Mouse (Mus musculus): ENCODE measurements around the gene Mcm8. TPM values are rescaled to one million over a fixed set of nuclear protein-coding genes. Genes with fewer than 3 reads are reported as not detected.

Mcm8 gene
- polyA plus RNA-seq (2014; fragmentation: Illumina TruSeq; extraction: RNeasy Lipid Tissue Mini Kit (QIAGEN cat#74804); ENCODE audit: low read depth, low replicate concordance), result 12.1 TPM

DNA sequence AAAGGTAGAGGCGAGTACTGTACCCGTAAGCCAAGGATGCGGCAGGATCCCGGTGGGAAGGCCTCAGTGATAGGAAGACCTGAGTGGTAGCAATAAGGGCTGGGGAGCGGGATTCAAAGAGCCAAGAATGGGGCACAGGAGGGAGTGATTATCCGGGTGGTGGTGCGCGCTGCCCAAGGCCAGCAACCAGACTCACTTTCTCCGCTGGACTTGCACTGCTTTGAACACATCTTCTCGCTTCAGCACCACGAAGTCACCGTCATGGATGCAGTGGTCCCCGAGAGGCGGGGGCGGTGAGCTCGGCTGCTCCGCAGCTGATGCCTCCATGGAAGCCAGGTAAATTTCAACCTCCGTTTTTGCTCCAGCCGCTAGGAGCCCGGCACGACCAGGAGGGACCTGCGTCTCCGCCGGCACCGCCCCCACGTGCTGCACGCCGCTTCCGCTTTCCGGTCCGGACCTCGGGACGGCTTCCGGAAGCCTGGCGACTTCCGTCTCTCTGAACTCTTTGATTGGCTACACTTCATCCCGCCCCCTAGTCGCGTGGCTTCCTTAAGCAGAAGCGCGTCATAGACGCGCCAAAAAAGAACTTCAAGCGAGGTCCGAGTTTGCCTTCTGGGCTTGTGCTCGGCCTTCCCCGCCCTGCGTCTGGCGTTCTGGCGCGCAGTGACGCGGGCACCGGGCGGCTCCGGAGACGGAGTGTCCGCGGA is at the start of gene Mcm8, which contains the start of gene Trmt6:
Gene Mcm8 (plus strand): TSS at position 534 of the 707 bp plus-strand sequence.
Gene Trmt6 (minus strand): TSS at position 448 of the 707 bp plus-strand sequence.

DNA sequence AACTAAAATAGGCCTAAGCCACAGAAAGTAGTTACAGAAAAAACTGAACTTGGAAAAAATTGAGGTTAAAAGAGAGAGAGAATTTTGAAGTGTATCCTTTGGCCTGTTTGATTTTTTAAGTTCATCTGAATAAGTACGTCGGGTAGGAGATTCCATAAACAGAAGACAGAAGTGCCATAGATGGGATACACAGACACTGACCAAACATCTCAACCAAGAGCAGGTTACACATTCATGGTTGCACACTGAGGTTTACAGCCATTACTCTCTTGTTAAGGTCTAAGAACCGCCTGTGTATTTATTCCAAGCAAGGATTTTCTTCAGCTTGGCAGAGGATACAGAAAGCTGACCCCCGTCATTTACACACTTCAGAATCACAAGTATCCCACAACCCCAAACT is 35.0 kb upstream of the Mcm8 start, which contains the start of gene Chgb:
Gene Chgb (plus strand): TSS at position 301 of the 400 bp plus-strand sequence.

DNA sequence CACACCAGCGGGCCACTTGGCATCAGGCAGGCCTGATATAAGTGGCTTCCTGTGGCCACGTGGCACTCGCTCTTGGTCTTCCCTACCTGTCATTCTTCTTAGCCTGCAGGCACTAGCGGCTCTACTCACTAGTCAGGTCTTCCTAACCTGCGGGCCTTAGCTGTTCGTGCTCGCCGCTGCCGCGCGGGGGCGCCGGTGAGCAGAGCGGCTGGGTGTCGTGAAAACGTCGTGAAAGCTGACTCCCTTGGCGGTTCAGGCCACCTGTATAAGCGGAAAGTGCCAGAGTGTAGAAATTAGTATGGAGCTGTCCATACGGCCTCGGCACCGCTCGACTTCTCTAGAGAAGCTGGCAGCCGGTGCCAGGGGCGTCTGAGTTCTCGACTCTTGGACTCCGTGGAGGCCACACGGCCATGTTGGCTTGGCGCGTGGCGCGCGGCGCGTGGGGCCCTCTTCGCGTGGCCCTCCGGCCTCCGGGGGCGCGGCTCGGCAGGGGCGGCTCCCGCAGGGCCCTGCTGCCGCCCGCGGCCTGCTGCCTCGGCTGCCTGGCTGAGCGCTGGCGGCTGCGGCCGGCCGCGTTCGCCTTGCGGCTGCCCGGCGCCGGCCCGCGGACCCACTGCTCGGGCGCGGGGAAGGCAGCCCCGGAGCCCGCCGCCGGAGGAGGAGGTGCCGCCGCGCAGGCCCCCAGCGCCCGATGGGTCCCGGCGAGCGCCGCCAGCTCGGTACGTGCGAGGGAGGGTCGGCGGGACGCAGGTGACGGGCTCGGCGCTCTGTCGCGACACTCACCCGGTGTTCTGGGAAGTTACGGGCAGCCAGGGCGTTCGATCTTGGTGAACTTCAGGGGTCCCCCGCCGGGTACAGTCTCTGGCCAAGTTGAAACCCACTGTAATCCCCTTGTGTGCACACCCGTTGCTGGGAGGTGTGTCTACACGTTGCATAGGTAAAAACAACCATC is 30.7 kb downstream of the Mcm8 start, which contains the start of gene Crls1:
Gene Crls1 (plus strand): TSS at position 260 of the 952 bp plus-strand sequence.

DNA sequence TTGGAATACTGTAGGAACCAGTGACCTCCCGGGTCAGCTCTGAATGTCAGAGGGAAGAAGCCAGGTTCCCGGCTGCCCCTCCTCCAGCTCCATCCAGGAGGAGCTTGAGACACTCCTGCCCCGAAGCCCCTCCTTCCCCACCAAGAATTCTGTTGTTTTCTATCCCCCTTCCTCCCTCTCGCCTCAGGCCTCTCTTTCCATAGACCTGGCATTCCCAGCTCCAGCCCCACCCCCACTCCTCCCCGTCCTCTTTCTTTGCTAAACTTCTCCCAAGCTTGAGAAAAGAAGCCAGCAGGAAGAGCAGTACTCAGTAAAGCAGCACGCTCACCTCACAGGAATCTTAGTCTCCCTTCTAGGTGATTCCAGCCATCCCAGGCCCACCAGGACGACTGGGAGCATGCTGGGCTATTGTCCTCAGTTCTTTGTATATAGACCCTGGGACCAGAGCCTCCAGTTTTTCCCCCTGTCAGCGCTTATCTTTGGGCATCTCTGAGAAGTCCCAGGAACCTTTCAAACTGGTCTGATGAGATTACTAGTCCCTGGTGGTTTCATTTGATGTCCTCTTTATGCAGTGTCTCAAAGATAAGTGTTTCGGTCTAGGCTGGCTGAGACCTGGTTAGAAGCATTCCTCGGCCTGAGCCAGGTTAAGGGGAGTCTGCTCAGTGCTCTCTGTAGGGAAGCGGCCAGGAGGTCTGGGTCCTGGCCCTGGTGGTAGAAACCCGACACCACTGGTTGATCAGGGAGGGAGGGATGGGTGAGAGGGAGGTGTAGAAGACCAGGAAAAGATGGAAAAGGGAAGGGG is 65.1 kb downstream of the Mcm8 start, which contains the start of gene Lrrn4:
Gene Lrrn4 (minus strand): TSS at position 48 of the 802 bp plus-strand sequence.

Other genes with a start within 250 kb of the Mcm8 start
- gene Gpcpd1, start 228.4 kb upstream of the Mcm8 start, polyA plus RNA-seq (2014; fragmentation: Illumina TruSeq; extraction: RNeasy Lipid Tissue Mini Kit (QIAGEN cat#74804); ENCODE audit: low read depth, low replicate concordance), result 103 TPM
- gene Shld1, start 129.2 kb upstream of the Mcm8 start, polyA plus RNA-seq (2014; fragmentation: Illumina TruSeq; extraction: RNeasy Lipid Tissue Mini Kit (QIAGEN cat#74804); ENCODE audit: low read depth, low replicate concordance), result 1.6 TPM
- 5.7 TPM for gene Chgb, start 34.9 kb upstream of the Mcm8 start, polyA plus RNA-seq (2014; fragmentation: Illumina TruSeq; extraction: RNeasy Lipid Tissue Mini Kit (QIAGEN cat#74804); ENCODE audit: low read depth, low replicate concordance)
- gene Trmt6, start 86 bp upstream of the Mcm8 start, polyA plus RNA-seq (2014; fragmentation: Illumina TruSeq; extraction: RNeasy Lipid Tissue Mini Kit (QIAGEN cat#74804); ENCODE audit: low read depth, low replicate concordance), result 25.7 TPM
- 367 TPM for gene Crls1, start 30.5 kb downstream of the Mcm8 start, polyA plus RNA-seq (2014; fragmentation: Illumina TruSeq; extraction: RNeasy Lipid Tissue Mini Kit (QIAGEN cat#74804); ENCODE audit: low read depth, low replicate concordance)
- 3.5 TPM for gene Lrrn4, start 64.8 kb downstream of the Mcm8 start, polyA plus RNA-seq (2014; fragmentation: Illumina TruSeq; extraction: RNeasy Lipid Tissue Mini Kit (QIAGEN cat#74804); ENCODE audit: low read depth, low replicate concordance)
- gene Fermt1, start 129.8 kb downstream of the Mcm8 start, polyA plus RNA-seq (2014; fragmentation: Illumina TruSeq; extraction: RNeasy Lipid Tissue Mini Kit (QIAGEN cat#74804); ENCODE audit: low read depth, low replicate concordance), result 0.06 TPM